Mouse (Mus musculus) liver, adult 2 months (tissue): ENCODE results near the gene Clec16a. TPM values are rescaled to one million over a fixed set of nuclear protein-coding genes. Genes with fewer than 3 reads are reported as not detected.

Experiments
- DNase-seq: peaks from one replicate; pipeline ENCODE4 v3.0.0-alpha.2; 2011; ENCODE audit warnings: low read depth, low spot score; ENCODE audit errors: extremely low read depth
- H3K27ac ChIP-seq: fragments of 200-500 bp; replicated peaks from 2 replicates; pipeline ENCODE4 v1.5.1; 2012; ENCODE audit warnings: low read depth, mild to moderate bottlenecking, control low read depth, inconsistent platforms, low read length; ENCODE audit not compliant: insufficient read depth
- H3K27me3 ChIP-seq: fragments of 200-500 bp; 2 replicates; pipeline ENCODE4 v1.6.1; 2012; ENCODE audit warnings: mild to moderate bottlenecking, moderate library complexity, low read length, inconsistent platforms; ENCODE audit not compliant: control insufficient read depth, insufficient read depth
- H3K36me3 ChIP-seq: fragments of 200-500 bp; 2 replicates; pipeline ENCODE4 v1.6.1; 2012; ENCODE audit warnings: low read length, inconsistent platforms; ENCODE audit not compliant: control insufficient read depth, insufficient read depth
- H3K4me1 ChIP-seq: fragments of 200-500 bp; 2 replicates; pipeline ENCODE4 v1.6.1; 2011; ENCODE audit warnings: low read length; ENCODE audit not compliant: control insufficient read depth, insufficient read depth
- H3K4me3 ChIP-seq: fragments of 200-500 bp; 2 replicates; pipeline ENCODE4 v1.5.1; 2011; ENCODE audit warnings: low read depth, mild to moderate bottlenecking, control low read depth, low read length, moderate library complexity; ENCODE audit not compliant: insufficient read depth
- H3K79me2 ChIP-seq: fragments of 200-500 bp; 2 replicates; pipeline ENCODE4 v1.6.1; 2012; ENCODE audit warnings: inconsistent platforms, mild to moderate bottlenecking, low read length, moderate library complexity; ENCODE audit not compliant: control insufficient read depth, insufficient read depth
- H3K9ac ChIP-seq: fragments of 200-500 bp; 2 replicates; pipeline ENCODE4 v1.6.1; 2012; ENCODE audit warnings: low read depth, mild to moderate bottlenecking, control low read depth, inconsistent platforms, low read length
- CTCF ChIP-seq: fragments of 200-500 bp; IDR thresholded peaks from 2 replicates; pipeline ENCODE4 v1.5.1; 2011; ENCODE audit warnings: low read depth, low read length, control low read depth
- POLR2A ChIP-seq: fragments of 200-500 bp; IDR thresholded peaks from 2 replicates; pipeline ENCODE4 v1.6.1; 2011; ENCODE audit warnings: low read length, control low read depth; ENCODE audit not compliant: insufficient read depth; ENCODE audit errors: extremely low read depth
- WGBS: fragments of 180-500 bp; shearing (Covaris S2); methylation state at CpG from one replicate; pipeline ENCODE4 v1.1.7; 2018; 5-methylcytosine and 5-hydroxymethylcytosine counted together
- polyA plus RNA-seq: library from polyadenylated mRNA; depleted of rRNA; stranded (reverse); fragments of >200 nt; gene quantifications from 2 replicates; pipeline ENCODE4 v1.2.3, GENCODE M21; 2012
- total RNA-seq: library from RNA; depleted of rRNA; stranded (reverse); fragments of >200 nt; gene quantifications from 2 replicates; pipeline ENCODE4 v1.2.3, GENCODE M21; 2014

Gene Clec16a
- total and polyA plus RNA-seq, 2 experiments: 9.8 to 11.6 TPM

GRCm38 (mm10) chr16:10621710-10622109 lies 76.6 kb downstream of the Clec16a start:
- no peak for DNase-seq
- Histone ChIP-seq H3K4me3 (no peak overlapping the region), H3K27ac (no peak overlapping the region), H3K79me2 (no peaks in the 10 kb centered on the region), H3K36me3 (peaks cover 10% of the 10 kb centered on the region), H3K9ac (no peak overlapping the region), H3K4me1 (no peaks in the 10 kb centered on the region), H3K27me3 (no peaks in the 10 kb centered on the region)
- TF ChIP-seq CTCF (no peak), POLR2A (no peak)
- WGBS: 71% methylated on average over 1 of the region's 1 CpGs

DNA sequence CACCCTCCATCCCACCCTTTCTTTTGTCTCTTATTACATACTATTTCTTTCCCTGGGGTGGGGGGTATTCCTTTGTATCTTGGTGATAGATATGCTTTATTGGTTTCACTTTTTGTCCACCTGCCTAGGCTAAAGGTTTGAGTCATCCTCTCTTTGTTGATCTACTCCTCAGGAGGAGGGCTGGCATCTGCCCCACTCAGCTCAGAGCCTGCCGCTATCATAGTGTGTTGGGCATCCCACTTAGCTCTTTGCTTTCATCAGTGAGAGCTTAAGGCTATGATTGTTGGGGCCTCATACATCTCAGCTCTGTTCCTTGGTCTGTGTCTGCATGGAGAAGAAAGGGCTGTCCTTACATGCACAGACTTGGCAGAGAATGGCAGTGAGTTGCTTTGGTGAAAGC lies 81.0 kb downstream of the Clec16a start:
- Histone ChIP-seq H3K4me3 (no peak overlapping the region), H3K79me2 (no peaks in the 10 kb centered on the region), H3K36me3 (peaks cover 16% of the 10 kb centered on the region), H3K27ac (no peak overlapping the region), H3K4me1 (no peaks in the 10 kb centered on the region), H3K27me3 (no peaks in the 10 kb centered on the region), H3K9ac (no peak overlapping the region)
- WGBS: 97% methylated on average over 1 of the region's 1 CpGs
- TF ChIP-seq POLR2A: no peak
- no peak for TF ChIP-seq CTCF
- no peak for DNase-seq

GRCm38 (mm10) chr16:10627136-10627668 lies 82.1 kb downstream of the Clec16a start:
- Histone ChIP-seq H3K36me3 (peaks cover 13% of the 10 kb centered on the region), H3K27me3 (no peaks in the 10 kb centered on the region), H3K79me2 (no peaks in the 10 kb centered on the region), H3K4me3 (no peak overlapping the region), H3K27ac (no peak overlapping the region), H3K9ac (no peak overlapping the region), H3K4me1 (no peaks in the 10 kb centered on the region)
- TF ChIP-seq CTCF (no peak), POLR2A (no peak)
- 97% methylated on average over 6 of the region's 6 CpGs for WGBS
- no peak for DNase-seq

DNA sequence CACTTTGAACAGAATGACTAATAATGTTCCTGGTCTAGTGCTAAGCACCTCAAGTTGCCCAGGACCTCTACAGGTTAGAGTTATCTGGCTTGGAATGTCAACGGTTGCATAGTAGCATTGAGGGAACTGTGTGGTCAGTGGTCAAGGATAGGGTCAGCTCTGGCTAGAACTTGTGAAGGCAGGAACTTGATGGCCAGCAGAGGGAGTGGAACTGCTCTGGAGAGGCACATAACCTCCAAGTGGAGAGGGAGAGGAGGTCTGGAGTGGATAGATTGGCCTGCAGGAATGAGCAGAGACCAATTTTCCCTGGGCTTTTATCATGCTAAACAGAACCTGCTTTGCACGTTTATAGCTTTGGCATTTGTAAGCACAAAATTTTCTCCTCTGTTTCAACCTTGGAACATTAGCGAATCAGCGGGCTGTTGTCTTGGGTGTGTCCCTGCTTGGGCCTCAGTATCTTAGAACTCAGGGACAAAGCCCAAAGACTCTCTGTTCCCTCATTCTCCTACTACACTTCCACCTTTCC lies 83.0 kb downstream of the Clec16a start:
- H3K27me3 ChIP-seq: no peaks in the 10 kb centered on the region
- H3K36me3 ChIP-seq: peaks cover 12% of the 10 kb centered on the region
- 83% methylated on average over 4 of the region's 4 CpGs for WGBS
- no peaks in the 10 kb centered on the region for H3K4me1 ChIP-seq
- no peaks in the 10 kb centered on the region for H3K79me2 ChIP-seq
- TF ChIP-seq CTCF (peak; percentile 41; the same call in 1 of the 2 replicates), POLR2A (no peak)
- no peak overlapping the region for H3K4me3 ChIP-seq
- H3K27ac ChIP-seq: no peak overlapping the region
- no peak overlapping the region for H3K9ac ChIP-seq
- no peak for DNase-seq

DNA sequence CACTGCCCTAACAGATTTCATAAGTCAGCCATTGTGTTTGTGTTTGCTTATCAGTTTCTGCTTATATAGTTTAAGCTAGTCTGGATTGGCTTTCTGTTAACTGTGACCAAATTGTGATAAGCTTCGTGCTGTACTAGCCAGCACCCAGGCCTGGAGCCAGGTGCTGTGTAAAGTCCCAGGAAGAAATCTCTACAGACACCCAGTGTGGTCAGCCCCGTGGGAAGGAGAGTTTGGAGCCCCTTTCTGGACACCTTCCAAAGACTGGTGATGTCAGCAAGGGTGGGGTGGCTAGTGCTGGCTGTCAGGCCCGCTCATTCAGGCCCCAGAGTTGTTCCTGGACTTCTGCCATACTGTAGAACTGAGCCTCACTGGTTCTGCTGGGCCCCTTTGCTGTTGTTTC lies 83.8 kb downstream of the Clec16a start:
- WGBS: 37% methylated on average over 3 of the region's 3 CpGs
- Histone ChIP-seq H3K79me2 (no peaks in the 10 kb centered on the region), H3K9ac (no peak overlapping the region), H3K36me3 (peaks cover 12% of the 10 kb centered on the region), H3K27ac (no peak overlapping the region), H3K4me3 (no peak overlapping the region), H3K4me1 (no peaks in the 10 kb centered on the region), H3K27me3 (no peaks in the 10 kb centered on the region)
- DNase-seq: no peak
- TF ChIP-seq CTCF (no peak), POLR2A (no peak)

DNA sequence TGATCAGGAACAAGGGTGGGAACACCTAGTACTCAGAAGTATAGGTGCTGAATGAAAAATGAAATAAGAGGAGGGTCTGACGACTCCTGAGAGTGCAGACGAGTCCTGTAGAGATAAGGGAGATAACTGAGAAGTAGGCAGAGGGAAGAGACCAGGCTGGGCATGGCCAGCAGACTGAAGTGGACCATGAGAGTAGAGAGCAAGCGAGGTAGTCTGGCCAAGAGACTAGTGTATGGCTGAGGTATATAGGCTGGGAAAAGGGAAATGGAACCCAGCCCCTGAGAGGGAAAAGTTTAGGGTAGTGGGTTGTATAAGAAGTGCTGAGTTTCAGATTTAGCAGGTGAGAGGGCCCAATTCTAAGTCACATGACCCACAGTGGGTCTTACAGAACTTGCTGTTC lies 84.2 kb downstream of the Clec16a start:
- 91% methylated on average over 3 of the region's 3 CpGs for WGBS
- peaks cover 12% of the 10 kb centered on the region for H3K36me3 ChIP-seq
- no peak overlapping the region for H3K4me3 ChIP-seq
- H3K27ac ChIP-seq: no peak overlapping the region
- no peak for DNase-seq
- no peaks in the 10 kb centered on the region for H3K4me1 ChIP-seq
- no peaks in the 10 kb centered on the region for H3K27me3 ChIP-seq
- TF ChIP-seq POLR2A: no peak
- TF ChIP-seq CTCF: no peak
- H3K9ac ChIP-seq: no peak overlapping the region
- no peaks in the 10 kb centered on the region for H3K79me2 ChIP-seq
